Mouse (Mus musculus): Measurements from ENCODE around the gene Atpaf1. TPM values are rescaled to one million over a fixed set of nuclear protein-coding genes. Genes with fewer than 3 reads are reported as not detected.
A peak's percentile ranks its signal among the peaks of the same experiment; 100 is the strongest.

The Atpaf1 gene
- polyA plus RNA-seq, 1 experiment from 2014 or later, result 14.5 TPM

- under 1% methylated on average over 4 of the region's 4 CpGs for WGBS (ENCODE audit: insufficient replicate concordance)
- no peak for TF ChIP-seq CTCF (IDR thresholded peaks at IDR 0.05; ENCODE audit: low read depth)
- Histone ChIP-seq H3K9ac (replicated peaks) (peak overlapping the region; percentile 94), H3K4me1 (ENCODE audit: insufficient read depth) (peaks cover 66% of the 10 kb centered on the region), H3K36me3 (replicated peaks; ENCODE audit: insufficient read depth, low read length) (peaks cover 15% of the 10 kb centered on the region), H3K27me3 (ENCODE audit: insufficient read depth, low read length) (no peaks in the 10 kb centered on the region), H3K4me3 (ENCODE audit: low read depth, low read length) (peak overlapping the region; percentile 96), H3K4me2 (ENCODE audit: low read depth, low read length) (peak overlapping the region; percentile 82), H3K9me3 (ENCODE audit: low read length) (no peaks in the 10 kb centered on the region), H3K27ac (ENCODE audit: low read depth) (peak overlapping the region; percentile 98)
- ATAC-seq (no peak), DNase-seq (no peak)
These were observed 42.9 kb downstream of the Atpaf1 start for GRCm38 (mm10) chr4:115827535-115827887.

- H3K9me3 ChIP-seq (ENCODE audit: low read length), result no peaks in the 10 kb centered on the region
- H3K4me3 ChIP-seq (ENCODE audit: low read depth, low read length), result peak within 1 kb of the TSS; percentile 96
- H3K27me3 ChIP-seq (ENCODE audit: insufficient read depth, low read length), result no peaks in the 10 kb centered on the region
- H3K9ac ChIP-seq (replicated peaks), result peak within 1 kb of the TSS; percentile 94
- peaks cover 63% of the 10 kb centered on the region for H3K4me1 ChIP-seq (ENCODE audit: insufficient read depth)
- ATAC-seq, result peak; percentile 94
- under 1% methylated on average over 40 of the region's 57 CpGs for WGBS (ENCODE audit: insufficient replicate concordance)
- TF ChIP-seq CTCF (IDR thresholded peaks at IDR 0.05; ENCODE audit: low read depth) (no peak), EP300 (IDR thresholded peaks at IDR 0.05; ENCODE audit: low read depth) (no peak)
- DNase-seq, result peak; percentile 87
- H3K27ac ChIP-seq (ENCODE audit: low read depth), result peak within 1 kb of the TSS; percentile 98
- peaks cover 15% of the 10 kb centered on the region for H3K36me3 ChIP-seq (replicated peaks; ENCODE audit: insufficient read depth, low read length)
- peak within 1 kb of the TSS; percentile 82 for H3K4me2 ChIP-seq (ENCODE audit: low read depth, low read length)
These were observed 43.4 kb downstream of the Atpaf1 start, which contains the start of gene Mob3c for GRCm38 (mm10) chr4:115827888-115828571. Gene Mob3c (plus strand): TSS chr4:115828092.

GRCm38 (mm10) chr4:115828572-115828902 is 43.9 kb downstream of the Atpaf1 start:
- H3K4me3 ChIP-seq (ENCODE audit: low read depth, low read length), result peak overlapping the region; percentile 96
- peak overlapping the region; percentile 94 for H3K9ac ChIP-seq (replicated peaks)
- no peak for DNase-seq
- peaks cover 60% of the 10 kb centered on the region for H3K4me1 ChIP-seq (ENCODE audit: insufficient read depth)
- H3K27ac ChIP-seq (ENCODE audit: low read depth), result peak overlapping the region; percentile 98
- TF ChIP-seq EP300 (IDR thresholded peaks at IDR 0.05; ENCODE audit: low read depth) (no peak), CTCF (IDR thresholded peaks at IDR 0.05; ENCODE audit: low read depth) (no peak; the same call in 1 of the 2 replicates)
- no peak for ATAC-seq
- no peaks in the 10 kb centered on the region for H3K9me3 ChIP-seq (ENCODE audit: low read length)
- peak overlapping the region; percentile 82 for H3K4me2 ChIP-seq (ENCODE audit: low read depth, low read length)
- WGBS (ENCODE audit: insufficient replicate concordance), result 13% methylated on average over 8 of the region's 8 CpGs
- peaks cover 17% of the 10 kb centered on the region for H3K36me3 ChIP-seq (replicated peaks; ENCODE audit: insufficient read depth, low read length)
- no peaks in the 10 kb centered on the region for H3K27me3 ChIP-seq (ENCODE audit: insufficient read depth, low read length)

- Histone ChIP-seq H3K4me1 (ENCODE audit: insufficient read depth) (peaks cover 42% of the 10 kb centered on the region), H3K9ac (replicated peaks) (no peak overlapping the region), H3K9me3 (ENCODE audit: low read length) (no peaks in the 10 kb centered on the region), H3K27ac (ENCODE audit: low read depth) (no peak overlapping the region), H3K4me2 (ENCODE audit: low read depth, low read length) (0 out of 2 replicates have a peak overlapping the region, but pooled peaks have one; percentile 82), H3K27me3 (ENCODE audit: insufficient read depth, low read length) (no peaks in the 10 kb centered on the region), H3K4me3 (ENCODE audit: low read depth, low read length) (no peak overlapping the region), H3K36me3 (replicated peaks; ENCODE audit: insufficient read depth, low read length) (peaks cover 35% of the 10 kb centered on the region)
- WGBS (ENCODE audit: insufficient replicate concordance), result 51% methylated on average over 5 of the region's 5 CpGs
- no peak for DNase-seq
- TF ChIP-seq CTCF (IDR thresholded peaks at IDR 0.05; ENCODE audit: low read depth), result no peak
- no peak for TF ChIP-seq EP300 (IDR thresholded peaks at IDR 0.05; ENCODE audit: low read depth)
- ATAC-seq, result no peak
These were observed 45.9 kb downstream of the Atpaf1 start for GRCm38 (mm10) chr4:115830491-115830890.

- DNase-seq (no peak), ATAC-seq (no peak)
- no peak overlapping the region for H3K4me2 ChIP-seq (ENCODE audit: low read depth, low read length)
- no peaks in the 10 kb centered on the region for H3K9me3 ChIP-seq (ENCODE audit: low read length)
- peaks cover 41% of the 10 kb centered on the region for H3K4me1 ChIP-seq (ENCODE audit: insufficient read depth)
- no peak overlapping the region for H3K9ac ChIP-seq (replicated peaks)
- no peak overlapping the region for H3K27ac ChIP-seq (ENCODE audit: low read depth)
- H3K4me3 ChIP-seq (ENCODE audit: low read depth, low read length), result no peak overlapping the region
- peaks cover 38% of the 10 kb centered on the region for H3K36me3 ChIP-seq (replicated peaks; ENCODE audit: insufficient read depth, low read length)
- H3K27me3 ChIP-seq (ENCODE audit: insufficient read depth, low read length), result no peaks in the 10 kb centered on the region
- 89% methylated on average over 22 of the region's 22 CpGs for WGBS (ENCODE audit: insufficient replicate concordance)
- no peak for TF ChIP-seq EP300 (IDR thresholded peaks at IDR 0.05; ENCODE audit: low read depth)
- no peak for TF ChIP-seq CTCF (IDR thresholded peaks at IDR 0.05; ENCODE audit: low read depth)
These were observed 46.6 kb downstream of the Atpaf1 start for GRCm38 (mm10) chr4:115831221-115831620.

GRCm38 (mm10) chr4:115832040-115832439 is 47.4 kb downstream of the Atpaf1 start:
- Histone ChIP-seq H3K4me2 (ENCODE audit: low read depth, low read length) (no peak overlapping the region), H3K9me3 (ENCODE audit: low read length) (no peaks in the 10 kb centered on the region), H3K27me3 (ENCODE audit: insufficient read depth, low read length) (no peaks in the 10 kb centered on the region), H3K4me1 (ENCODE audit: insufficient read depth) (peaks cover 40% of the 10 kb centered on the region), H3K27ac (ENCODE audit: low read depth) (no peak overlapping the region), H3K9ac (replicated peaks) (no peak overlapping the region), H3K36me3 (replicated peaks; ENCODE audit: insufficient read depth, low read length) (peaks cover 38% of the 10 kb centered on the region), H3K4me3 (ENCODE audit: low read depth, low read length) (no peak overlapping the region)
- DNase-seq (no peak), ATAC-seq (no peak)
- WGBS (ENCODE audit: insufficient replicate concordance), result 52% methylated on average over 2 of the region's 2 CpGs
- TF ChIP-seq EP300 (IDR thresholded peaks at IDR 0.05; ENCODE audit: low read depth) (no peak), CTCF (IDR thresholded peaks at IDR 0.05; ENCODE audit: low read depth) (no peak)

Data from liver, postnatal 0 days (tissue).